Mouse (Mus musculus) layer of hippocampus, adult 11-12 months (tissue): ENCODE results near the gene Atrnl1.
"Not testable (repeated sequence)": the region's sequence is repeated elsewhere in the genome, so short reads cannot be mapped to it uniquely, and the experiment has no call there.

Source experiments
- DNase-seq: peaks from one replicate; pipeline ENCODE4 v3.0.0; 2022; ENCODE audit warnings: low spot score

Atrnl1 gene

DNA sequence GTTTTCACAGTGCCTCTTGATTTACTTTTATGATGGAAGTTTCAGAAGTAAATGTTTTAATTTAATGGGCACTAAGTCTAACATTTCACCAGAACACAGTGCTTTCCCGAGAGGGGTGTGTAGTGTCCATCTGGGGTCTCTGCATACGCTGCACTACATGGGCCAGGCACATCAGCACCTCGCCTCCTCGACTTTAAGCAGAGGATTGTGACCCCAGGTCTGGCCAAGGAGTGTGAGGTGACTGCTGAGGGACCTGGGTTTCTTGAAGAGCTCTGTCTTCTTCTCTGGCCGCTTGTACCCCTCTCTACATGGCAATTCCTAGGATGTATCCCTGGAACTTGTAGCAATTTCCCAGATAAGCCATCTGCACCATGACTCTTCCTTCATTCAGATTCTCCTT is 422.4 kb downstream of the Atrnl1 start:
- DNase-seq, result no peak

DNA sequence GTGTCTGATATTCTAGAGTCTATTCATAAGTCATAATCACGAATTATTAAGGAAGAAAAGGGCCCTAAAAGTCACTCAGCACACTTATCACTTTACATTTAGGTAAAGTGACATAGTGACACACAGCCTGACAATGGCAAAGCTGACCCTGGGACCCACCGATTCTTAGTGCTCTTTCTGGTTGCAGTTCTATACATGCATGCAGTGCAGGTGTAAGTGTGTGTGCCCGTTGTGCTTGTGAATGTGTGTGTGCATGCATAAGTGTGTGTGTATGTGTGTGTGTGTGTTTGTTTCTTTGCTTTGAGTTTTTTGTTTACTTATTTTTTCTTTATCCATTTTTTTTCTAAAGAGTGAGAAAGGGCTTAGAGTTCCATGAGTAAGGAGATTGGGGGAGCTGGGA is 425.3 kb downstream of the Atrnl1 start:
- DNase-seq, result no peak

DNA sequence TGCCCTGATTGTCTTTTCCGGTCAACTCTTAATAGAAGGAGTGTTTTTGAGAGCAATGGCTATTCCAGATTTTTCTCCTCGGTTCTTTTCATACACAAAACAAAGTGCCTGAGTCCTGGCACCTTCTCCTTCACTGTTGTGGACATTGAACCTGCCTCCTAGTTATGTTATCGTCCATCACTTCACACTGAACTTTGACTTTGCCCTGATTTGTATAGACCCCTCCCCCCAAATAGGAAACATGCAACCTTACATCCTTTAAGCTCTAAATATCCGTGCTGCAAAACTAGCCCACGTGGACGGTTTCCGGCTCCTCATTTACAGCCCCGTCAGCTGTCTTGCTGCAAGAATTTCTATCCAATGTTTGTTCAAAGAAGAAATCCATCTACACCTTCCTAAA is 432.3 kb downstream of the Atrnl1 start:
- DNase-seq, result no peak

DNA sequence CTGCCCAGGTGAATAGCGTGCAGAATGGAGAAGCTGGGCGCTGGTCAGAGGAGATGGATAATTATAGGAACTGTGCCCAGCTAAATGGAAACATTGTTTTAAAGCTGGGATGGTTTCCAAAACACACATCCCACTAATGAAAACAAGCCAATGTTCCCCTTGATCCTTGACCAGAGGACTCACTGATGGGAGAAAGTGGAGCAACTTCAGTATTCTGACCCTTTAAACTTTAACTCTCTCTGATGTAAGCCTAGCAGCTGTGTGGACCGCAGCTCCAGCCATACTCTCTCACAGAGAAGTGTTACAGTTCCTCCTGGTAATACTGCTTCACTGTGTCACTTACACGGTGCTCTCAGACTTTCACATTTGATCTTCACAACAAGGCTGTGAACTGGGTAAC is 432.7 kb downstream of the Atrnl1 start:
- DNase-seq, result no peak

DNA sequence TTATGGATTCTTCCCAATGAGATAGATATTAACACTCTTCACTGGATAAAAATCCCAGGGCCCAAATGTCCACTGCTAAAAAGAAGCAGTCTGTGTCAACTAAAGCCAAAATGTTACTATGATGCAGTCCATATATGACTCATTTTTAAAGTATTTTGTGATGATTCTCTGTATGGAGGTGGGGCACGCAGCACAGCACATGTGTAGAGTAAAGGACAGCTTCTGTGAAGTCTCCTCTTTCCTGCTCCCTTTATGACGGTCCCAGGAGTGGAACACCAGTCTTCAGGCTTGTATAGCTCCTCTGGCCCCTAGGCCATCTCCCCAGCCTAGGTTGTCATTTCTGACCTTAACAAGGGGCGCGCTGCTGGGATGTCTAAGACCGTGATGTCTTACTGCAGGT is 434.0 kb downstream of the Atrnl1 start:
- DNase-seq, result no peak

DNA sequence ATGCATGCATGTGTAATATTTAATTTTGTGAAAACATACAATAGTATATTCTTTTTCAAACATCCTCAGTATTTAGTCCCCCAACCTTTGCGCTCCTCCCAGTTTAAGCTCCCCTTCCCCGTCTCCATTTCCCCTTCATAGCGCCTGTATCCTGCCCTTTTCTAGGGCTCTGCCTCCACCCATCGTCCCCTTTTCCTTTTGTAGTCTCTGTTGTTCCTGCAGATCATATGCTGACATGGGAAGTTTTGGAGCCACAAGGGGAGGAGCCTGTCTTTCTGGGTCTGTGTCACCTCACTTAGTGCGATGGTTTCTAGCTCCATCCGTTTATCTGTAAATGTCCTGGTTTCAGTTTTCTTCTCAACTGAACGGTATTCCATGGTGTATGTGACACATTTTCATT is 435.8 kb downstream of the Atrnl1 start:
- DNase-seq, result no peak

DNA sequence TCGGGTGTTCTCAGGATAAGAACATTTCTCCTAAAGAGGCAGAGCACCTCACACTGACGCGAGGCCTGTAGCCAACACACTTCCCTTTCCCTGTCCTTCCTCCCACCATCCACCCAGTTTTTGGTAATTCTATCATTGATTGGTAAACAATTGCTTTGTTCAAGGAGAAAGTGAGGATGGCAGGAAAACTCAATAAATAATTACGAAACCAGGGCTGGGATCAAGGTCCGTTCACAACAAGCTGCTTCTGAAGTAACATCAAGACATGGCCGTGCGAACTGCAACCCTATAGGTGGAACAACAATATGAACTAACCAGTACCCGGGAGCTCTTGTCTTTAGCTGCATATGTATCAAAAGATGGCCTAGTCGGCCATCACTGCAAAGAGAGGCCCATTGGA is 439.6 kb downstream of the Atrnl1 start:
- DNase-seq, result not testable (repeated sequence)

DNA sequence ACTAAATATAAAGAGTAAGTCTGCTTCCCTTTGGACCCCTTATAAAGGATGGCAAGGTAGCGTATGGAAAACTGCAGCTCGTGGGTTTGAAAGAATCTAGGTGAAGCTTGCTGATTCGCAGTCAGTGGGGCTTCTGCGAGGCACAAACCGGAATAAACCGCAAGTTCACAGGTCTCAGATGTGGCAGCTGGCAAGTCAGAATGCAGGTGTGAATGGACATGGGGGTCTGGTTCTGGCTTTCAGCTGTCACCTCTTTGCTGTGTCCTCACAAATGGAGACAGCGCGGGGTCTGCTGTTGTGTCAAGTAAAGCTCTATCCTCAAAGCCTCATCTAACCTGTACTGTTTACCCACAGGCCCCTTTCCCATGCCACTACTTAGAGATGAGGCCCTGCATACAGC is 440.2 kb downstream of the Atrnl1 start:
- DNase-seq, result no peak

DNA sequence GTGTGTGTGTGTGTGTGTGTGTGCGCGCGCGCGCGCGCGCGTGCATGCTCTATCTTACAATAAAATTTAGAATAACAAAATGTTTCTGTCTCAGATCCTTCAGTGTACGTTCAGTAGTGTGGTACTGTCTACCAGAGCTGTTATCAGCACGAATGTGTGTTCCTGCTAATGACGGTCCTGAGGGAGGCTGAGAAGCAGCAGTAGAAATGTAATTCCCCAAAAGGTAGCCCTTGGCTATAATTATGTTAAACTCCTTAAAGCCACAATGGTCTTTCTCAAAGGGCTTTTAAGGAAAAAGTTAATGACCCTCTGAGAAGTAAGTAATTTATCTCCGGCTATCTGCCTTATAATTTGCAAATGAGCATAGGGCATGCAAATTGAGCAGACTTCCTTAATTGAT is 441.1 kb downstream of the Atrnl1 start:
- DNase-seq, result no peak

DNA sequence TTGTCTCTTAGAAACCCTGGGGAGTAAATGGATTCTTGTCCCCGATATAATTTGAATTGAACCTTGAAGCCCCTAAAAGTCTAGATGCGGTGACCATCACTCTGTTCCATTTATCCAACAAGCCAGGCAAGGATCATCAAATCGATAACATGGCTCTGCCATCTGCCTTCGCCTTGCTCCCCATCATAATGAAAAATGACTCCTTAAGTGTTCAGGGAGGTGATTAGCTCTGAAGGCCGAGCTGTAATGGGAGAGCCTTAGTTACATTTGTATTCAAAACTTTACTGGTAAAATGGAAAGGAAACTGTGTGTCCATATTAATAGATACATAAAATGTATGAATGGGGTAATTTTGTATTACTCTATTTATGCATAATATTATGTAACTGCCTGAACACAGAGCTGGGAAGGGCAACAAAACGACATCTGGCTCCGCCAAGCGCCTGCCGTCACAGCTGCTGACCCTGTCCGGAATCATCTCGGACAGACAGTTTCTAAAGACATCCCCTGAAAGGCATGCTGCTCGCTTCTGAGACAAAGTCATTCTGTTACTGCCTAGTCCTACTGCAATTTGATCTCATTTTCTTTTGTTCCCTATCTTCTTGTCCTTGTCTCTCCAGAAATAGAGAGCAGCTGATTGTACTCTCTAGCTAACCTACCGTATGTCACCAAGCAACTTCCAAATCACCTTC is 441.8 kb downstream of the Atrnl1 start:
- DNase-seq, result no peak

DNA sequence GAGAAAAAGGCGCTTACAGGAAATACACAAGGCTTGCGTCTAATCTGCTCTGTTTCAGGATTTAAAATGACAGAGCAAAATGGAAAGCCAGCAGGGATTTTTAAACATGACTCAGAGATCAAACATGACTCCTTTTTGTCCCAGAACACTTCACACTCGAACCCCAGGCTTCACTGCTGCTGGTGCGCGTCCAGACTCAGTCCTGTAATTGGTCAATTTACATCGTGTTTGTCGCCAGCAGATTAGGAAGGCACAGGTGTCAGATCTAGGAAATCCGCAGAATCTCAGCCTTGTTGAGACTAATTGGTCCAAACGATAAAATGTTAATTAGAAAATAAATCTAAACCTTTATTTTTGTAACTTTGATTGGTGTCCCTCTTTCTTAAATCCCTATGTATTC is 448.9 kb downstream of the Atrnl1 start:
- DNase-seq, result no peak

DNA sequence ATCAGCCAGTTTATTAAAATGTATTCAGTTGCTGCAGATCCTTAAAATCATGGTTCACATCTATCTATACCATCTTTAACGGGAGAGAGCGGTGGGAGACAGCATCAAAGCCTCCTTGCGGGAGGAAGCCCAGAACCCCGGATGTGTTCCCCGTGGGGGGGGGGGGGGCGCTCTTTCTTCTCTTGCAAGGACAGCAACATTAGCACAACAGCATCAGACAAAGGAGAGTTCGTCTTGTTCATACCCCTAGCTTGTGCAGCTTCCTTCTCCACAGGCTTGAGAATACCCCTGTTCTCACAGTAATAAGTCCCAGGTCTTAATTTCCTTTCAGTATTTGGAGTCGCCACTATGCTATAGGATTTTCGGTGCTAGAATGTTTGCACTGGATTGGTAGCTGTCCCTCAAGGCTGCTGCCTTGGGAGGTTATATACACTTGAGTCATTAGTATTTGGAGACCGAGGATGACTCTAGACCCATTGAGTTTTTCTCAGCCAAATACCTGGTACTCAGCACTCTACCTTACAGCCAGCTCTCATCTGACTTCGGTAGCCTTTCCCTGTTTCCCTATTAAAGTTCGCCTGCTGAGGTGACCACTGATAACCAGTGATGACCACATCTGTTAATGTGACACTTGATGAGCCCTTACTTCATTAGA is 449.5 kb downstream of the Atrnl1 start:
- DNase-seq, result no peak

DNA sequence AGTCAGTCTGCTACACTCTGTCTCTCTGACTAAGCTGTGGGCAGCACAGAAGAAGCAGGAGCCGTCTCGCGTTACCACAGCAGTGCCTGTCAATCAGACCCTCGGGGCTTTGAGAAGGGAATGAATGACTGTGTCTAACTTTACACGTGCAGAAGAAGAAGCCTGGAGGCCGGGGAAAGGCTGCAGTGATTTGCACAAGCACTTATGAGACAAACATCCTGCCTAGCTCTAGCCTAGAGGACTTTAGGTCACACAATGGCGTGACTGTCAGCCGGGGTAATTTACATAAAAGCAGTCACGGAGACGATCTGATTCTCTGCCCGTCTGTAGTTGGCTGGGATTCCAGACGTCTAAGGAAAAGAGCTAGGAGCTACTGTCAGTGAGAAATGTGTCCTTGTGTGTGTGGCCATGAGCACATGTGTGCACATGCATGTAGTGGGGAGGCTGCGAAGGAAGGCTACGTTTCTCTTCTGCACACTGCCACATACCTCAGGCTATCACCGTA is 450.1 kb downstream of the Atrnl1 start:
- no peak for DNase-seq

DNA sequence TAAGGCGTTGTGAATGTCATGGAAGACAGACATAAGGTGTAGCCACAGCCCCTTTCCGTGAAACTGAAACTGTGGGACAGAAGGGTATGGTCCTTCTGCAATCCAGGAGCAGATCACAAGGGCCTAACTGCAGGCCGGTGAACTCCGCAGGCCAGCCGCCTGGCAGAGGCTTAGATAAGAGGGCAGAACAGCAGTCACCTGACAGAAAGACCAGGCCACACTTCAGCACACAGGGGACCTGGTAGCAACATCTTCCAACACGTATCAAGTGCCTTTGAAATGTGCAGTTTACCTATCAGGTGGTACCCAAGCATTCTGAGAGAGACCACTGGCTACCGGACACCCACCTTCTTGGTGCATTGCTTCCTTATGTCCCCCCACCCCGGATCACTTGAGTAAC is 451.1 kb downstream of the Atrnl1 start:
- DNase-seq, result no peak

DNA sequence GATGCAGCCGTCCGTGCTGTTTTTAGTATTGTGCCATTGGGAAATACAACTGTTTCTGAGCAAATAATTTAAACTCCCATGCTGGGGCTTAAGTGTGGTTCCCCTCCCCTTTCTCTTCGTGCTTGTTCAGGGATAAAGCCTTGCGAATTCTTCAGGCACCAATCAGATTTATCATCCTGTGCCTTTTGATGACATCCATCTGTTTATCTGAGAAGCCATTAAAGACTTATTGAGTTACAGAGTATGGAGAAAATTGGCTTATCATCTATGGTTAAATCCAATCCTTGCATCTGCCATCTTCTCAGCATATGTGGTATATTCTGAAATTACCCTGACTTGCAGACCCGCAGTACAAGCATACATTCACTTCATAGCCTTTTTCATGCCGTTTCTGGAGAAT is 452.7 kb downstream of the Atrnl1 start:
- DNase-seq, result no peak

DNA sequence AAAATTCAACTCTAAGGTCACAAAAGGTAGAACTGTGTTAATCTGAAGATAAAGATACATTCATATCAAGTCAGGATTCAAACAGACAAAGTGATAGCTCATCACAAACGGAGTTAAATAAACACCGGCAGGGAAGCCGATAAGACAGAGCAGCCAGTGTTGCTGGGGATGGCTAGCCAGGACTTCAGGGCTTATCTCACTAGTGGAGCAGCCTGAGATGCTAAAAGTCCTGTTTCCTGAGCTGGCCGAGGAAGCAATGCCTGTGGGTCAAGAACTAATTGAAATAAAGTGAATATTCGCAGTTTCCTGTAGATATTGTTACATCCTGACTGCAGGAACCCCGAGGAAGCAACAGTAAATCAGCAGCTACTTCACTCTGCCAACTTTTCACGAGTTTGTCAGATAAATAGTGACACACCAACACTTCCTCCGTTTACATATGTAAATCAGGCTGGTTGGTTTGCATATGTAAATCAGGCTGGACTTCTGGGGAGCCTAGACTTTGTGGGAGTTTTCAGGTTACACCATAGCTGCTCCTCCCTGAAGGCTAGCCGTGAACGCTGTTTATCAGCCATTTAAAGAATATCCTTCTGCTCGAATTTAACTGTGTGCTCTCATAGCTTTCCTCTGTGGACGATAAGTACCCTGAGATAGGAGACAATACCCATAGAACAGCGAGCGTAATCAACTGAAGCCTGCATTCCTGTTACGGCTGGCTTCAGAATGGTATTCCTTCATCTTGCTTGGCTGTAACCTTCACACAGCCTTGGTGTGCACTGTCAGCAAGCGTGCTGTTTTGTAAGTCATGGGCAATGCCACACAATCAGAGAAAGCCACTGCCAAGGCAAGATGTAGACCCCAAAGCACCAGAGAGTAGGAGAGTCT is 453.5 kb downstream of the Atrnl1 start:
- no peak for DNase-seq

DNA sequence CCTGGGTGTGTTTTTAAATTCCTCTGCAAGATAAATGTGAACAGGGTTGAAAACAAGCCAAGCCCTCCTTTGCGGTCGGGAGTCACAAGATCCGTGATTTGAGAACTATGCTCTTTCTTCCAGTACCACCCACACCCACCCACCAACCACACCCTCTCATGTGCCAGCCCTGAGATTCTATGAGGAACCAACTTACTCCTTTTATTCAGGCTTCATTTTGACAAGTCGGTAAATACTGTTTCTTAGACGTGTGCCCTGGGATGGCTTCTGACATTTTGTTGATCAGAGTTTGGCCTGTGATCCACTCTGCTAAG is 454.1 kb downstream of the Atrnl1 start:
- DNase-seq, result no peak

DNA sequence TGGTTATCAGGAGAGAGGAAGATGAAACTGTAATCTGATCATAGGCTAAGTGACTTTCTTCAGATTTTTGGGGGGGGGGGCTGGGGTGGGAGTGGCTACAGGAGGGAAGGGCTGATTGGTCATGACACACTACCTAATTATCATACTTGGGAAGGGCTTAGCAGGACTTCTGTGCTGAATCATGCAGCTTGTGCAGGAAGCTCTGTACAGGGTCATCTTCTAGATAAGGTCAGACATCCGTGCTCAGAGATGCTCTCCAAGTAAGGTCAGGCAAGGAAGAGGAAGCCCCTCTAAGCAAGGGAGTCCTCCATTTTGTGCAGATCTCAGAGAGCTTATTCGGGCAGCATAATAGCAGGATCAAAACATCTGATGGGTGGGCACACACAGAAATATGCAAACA is 454.7 kb downstream of the Atrnl1 start:
- DNase-seq, result no peak

DNA sequence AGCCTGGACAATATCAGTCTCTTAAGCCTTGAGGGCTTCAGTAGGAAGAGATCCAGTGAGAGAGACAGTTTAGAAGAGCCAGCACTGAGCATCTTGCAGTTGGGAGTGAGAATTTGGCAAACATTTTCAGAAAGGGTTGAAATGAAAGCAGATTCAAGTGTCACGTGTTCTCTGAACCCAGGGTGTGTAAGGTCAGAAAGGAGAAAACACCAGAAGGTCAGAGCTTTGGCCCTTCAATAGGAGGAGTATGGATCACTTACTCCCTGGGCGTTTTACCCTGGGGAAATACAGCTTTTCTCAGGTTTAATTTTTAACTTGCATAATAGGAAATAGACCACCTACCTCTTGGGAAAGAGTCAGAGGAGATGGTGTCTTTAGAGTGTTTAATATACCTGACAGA is 457.3 kb downstream of the Atrnl1 start:
- DNase-seq, result no peak

DNA sequence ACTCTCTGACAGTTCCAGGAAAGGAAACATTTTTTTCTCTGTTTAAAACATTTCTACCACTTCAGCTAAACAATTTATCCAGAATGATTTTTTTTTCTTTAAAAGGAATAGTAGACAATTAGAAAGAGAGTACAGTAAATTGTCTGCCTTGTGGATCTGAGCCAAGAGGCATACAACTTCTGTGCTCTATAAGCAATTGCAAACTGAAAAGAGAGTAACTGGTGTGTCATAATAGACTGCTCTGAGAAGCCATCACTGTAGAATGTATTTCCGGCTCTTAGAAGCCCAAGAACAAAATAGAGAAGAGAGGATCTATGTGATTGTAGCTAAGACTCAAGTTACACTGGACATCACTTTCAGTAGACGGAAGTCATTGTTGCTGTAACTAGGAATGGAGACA is 458.1 kb downstream of the Atrnl1 start:
- DNase-seq, result no peak

DNA sequence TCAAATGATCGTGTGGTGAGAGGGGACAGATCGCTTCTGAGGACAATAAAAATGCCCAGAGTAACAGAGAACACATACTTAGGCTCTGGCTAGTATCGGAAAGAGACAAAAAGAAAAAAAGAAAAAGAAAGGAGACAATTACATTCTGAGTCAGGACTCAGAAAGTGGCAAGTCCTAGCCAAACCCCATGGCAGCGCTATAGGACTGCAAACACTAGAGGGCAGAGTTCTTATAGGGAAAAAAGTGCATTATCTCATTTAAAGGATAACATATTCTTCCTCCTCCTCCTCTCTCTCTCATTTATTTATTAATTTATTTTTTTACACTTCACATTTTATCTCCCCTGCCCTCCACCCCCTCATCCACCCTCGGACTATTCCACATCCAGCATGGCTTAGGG is 461.6 kb downstream of the Atrnl1 start:
- DNase-seq, result no peak

DNA sequence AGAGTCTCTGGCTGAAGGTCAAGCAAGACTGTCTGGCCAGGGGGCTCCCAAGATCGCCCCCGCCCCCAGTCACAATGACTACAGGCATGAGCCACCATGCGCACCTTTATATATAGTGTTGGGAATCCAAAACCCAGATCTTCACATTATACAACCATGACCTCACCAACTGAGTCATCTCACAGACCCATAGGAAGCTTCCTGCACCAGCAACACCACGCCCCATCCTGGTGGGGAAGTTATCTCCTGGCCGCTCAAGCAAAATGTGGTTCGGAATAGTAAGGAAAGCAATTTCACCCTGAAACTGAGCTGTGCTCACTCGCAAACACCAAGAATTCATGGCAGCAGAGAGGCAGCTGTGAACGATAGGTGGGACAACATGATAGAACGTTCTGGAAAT is 462.0 kb downstream of the Atrnl1 start:
- no peak for DNase-seq

DNA sequence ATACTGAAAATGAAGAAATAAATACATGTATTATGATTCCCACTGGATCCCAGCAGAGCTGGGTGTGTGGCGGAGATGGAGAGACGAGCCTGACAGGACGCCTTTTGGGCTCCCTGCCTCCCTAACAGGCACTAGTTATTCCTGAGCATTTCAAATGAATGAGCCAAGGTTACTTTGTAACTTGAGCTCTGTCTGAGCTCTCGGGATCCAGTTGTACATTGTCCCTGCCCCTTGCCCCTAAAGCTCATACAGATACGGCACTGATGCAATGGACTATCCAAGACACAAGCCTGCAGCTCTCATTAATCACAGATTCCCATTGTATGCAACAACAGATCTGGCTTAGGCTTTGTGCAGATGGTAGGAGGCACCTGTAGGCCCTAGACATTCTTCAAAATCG is 464.4 kb downstream of the Atrnl1 start:
- no peak for DNase-seq
